Mouse (Mus musculus) stomach, postnatal 0 days (tissue): Measurements from ENCODE around the gene Pter.

Experiments
- CTCF ChIP-seq: IDR thresholded peaks from 2 replicates; pipeline ENCODE4 v1.5.1; 2016; ENCODE audit warnings: antibody characterized with exemption, low read depth, mild to moderate bottlenecking, moderate library complexity
- EP300 ChIP-seq: optimal IDR thresholded peaks from 2 replicates; pipeline ENCODE3; 2016; ENCODE audit warnings: antibody characterized with exemption

DNA sequence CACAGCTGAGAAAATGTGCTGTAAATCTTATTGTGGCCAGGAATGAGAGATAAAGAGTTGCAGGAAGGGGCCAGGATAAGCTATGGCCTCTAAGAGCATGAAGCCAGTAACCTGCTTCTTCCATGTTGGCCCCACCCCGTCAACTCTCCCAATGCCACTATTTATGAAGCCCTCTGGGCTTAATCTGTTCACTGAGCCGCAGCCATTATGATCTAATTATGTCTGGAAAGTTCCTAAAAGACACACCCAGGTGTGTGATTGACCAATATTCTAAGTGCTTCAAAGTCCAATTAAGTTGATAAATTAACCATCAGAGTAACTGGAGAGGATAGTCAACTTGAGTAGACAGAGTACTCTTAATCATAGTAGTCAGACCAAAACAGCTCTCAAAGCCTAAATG is 49.9 kb downstream of the Pter start:
- TF ChIP-seq EP300 (no peak), CTCF (no peak)
